Mouse (Mus musculus) liver, adult 2 months (tissue): ENCODE results near the gene Igfals. TPM values are rescaled to one million over a fixed set of nuclear protein-coding genes. Genes with fewer than 3 reads are reported as not detected.

Experiments used
- DNase-seq: peaks from one replicate; pipeline ENCODE4 v3.0.0-alpha.2; 2011; ENCODE audit warnings: low read depth, low spot score; ENCODE audit errors: extremely low read depth
- H3K27ac ChIP-seq: fragments of 200-500 bp; replicated peaks from 2 replicates; pipeline ENCODE4 v1.5.1; 2012; ENCODE audit warnings: low read depth, mild to moderate bottlenecking, control low read depth, inconsistent platforms, low read length; ENCODE audit not compliant: insufficient read depth
- H3K27me3 ChIP-seq: fragments of 200-500 bp; 2 replicates; pipeline ENCODE4 v1.6.1; 2012; ENCODE audit warnings: mild to moderate bottlenecking, moderate library complexity, low read length, inconsistent platforms; ENCODE audit not compliant: control insufficient read depth, insufficient read depth
- H3K36me3 ChIP-seq: fragments of 200-500 bp; 2 replicates; pipeline ENCODE4 v1.6.1; 2012; ENCODE audit warnings: low read length, inconsistent platforms; ENCODE audit not compliant: control insufficient read depth, insufficient read depth
- H3K4me1 ChIP-seq: fragments of 200-500 bp; 2 replicates; pipeline ENCODE4 v1.6.1; 2011; ENCODE audit warnings: low read length; ENCODE audit not compliant: control insufficient read depth, insufficient read depth
- H3K4me3 ChIP-seq: fragments of 200-500 bp; 2 replicates; pipeline ENCODE4 v1.5.1; 2011; ENCODE audit warnings: low read depth, mild to moderate bottlenecking, control low read depth, low read length, moderate library complexity; ENCODE audit not compliant: insufficient read depth
- H3K79me2 ChIP-seq: fragments of 200-500 bp; 2 replicates; pipeline ENCODE4 v1.6.1; 2012; ENCODE audit warnings: inconsistent platforms, mild to moderate bottlenecking, low read length, moderate library complexity; ENCODE audit not compliant: control insufficient read depth, insufficient read depth
- H3K9ac ChIP-seq: fragments of 200-500 bp; 2 replicates; pipeline ENCODE4 v1.6.1; 2012; ENCODE audit warnings: low read depth, mild to moderate bottlenecking, control low read depth, inconsistent platforms, low read length
- CTCF ChIP-seq: fragments of 200-500 bp; IDR thresholded peaks from 2 replicates; pipeline ENCODE4 v1.5.1; 2011; ENCODE audit warnings: low read depth, low read length, control low read depth
- POLR2A ChIP-seq: fragments of 200-500 bp; IDR thresholded peaks from 2 replicates; pipeline ENCODE4 v1.6.1; 2011; ENCODE audit warnings: low read length, control low read depth; ENCODE audit not compliant: insufficient read depth; ENCODE audit errors: extremely low read depth
- WGBS: fragments of 180-500 bp; shearing (Covaris S2); methylation state at CpG from one replicate; pipeline ENCODE4 v1.1.7; 2018; 5-methylcytosine and 5-hydroxymethylcytosine counted together
- polyA plus RNA-seq: library from polyadenylated mRNA; depleted of rRNA; stranded (reverse); fragments of >200 nt; gene quantifications from 2 replicates; pipeline ENCODE4 v1.2.3, GENCODE M21; 2012
- total RNA-seq: library from RNA; depleted of rRNA; stranded (reverse); fragments of >200 nt; gene quantifications from 2 replicates; pipeline ENCODE4 v1.2.3, GENCODE M21; 2014

The Igfals gene
- total and polyA plus RNA-seq, 2 experiments: 112 to 369 TPM

GRCm38 (mm10) chr17:24848600-24849031, 17.2 kb upstream of the Igfals start:
- TF ChIP-seq CTCF: no peak
- no peak for TF ChIP-seq POLR2A
- peak; percentile 99 for DNase-seq
- Histone ChIP-seq H3K79me2 (peaks cover 18% of the 10 kb centered on the region; the same call in 1 of the 2 replicates), H3K36me3 (peaks cover 7% of the 10 kb centered on the region), H3K27me3 (no peaks in the 10 kb centered on the region), H3K9ac (peak overlapping the region; percentile 69), H3K4me3 (peak overlapping the region; percentile 75), H3K27ac (peak overlapping the region; percentile 91), H3K4me1 (peaks cover 7% of the 10 kb centered on the region)

- Histone ChIP-seq H3K27ac (peak overlapping the region; percentile 96), H3K27me3 (no peaks in the 10 kb centered on the region), H3K9ac (peak overlapping the region; percentile 84), H3K4me1 (peaks cover 7% of the 10 kb centered on the region), H3K36me3 (peaks cover 15% of the 10 kb centered on the region), H3K4me3 (peak overlapping the region; percentile 75), H3K79me2 (peaks cover 18% of the 10 kb centered on the region; the same call in 1 of the 2 replicates)
- no peak for DNase-seq
- no peak for TF ChIP-seq POLR2A
- peak; percentile 52 for TF ChIP-seq CTCF
- WGBS: under 1% methylated on average over 21 of the region's 21 CpGs
Observed at GRCm38 (mm10) chr17:24849733-24850064, 16.1 kb upstream of the Igfals start.

GRCm38 (mm10) chr17:24850065-24850772, 15.6 kb upstream of the Igfals start, which contains the start of gene Fahd1:
TSS of gene Fahd1 (minus strand) at chr17:24850364.
- TF ChIP-seq POLR2A: peak; percentile 95
- no peak for TF ChIP-seq CTCF
- no peaks in the 10 kb centered on the region for H3K27me3 ChIP-seq
- under 1% methylated on average over 58 of the region's 58 CpGs for WGBS
- H3K27ac ChIP-seq: peak within 1 kb of the TSS; percentile 96
- H3K4me3 ChIP-seq: peak within 1 kb of the TSS; percentile 88
- peak; percentile 97 for DNase-seq
- H3K36me3 ChIP-seq: peaks cover 19% of the 10 kb centered on the region
- peaks cover 18% of the 10 kb centered on the region; the same call in 1 of the 2 replicates for H3K79me2 ChIP-seq
- H3K4me1 ChIP-seq: peaks cover 7% of the 10 kb centered on the region
- H3K9ac ChIP-seq: peak within 1 kb of the TSS; percentile 96

GRCm38 (mm10) chr17:24850773-24851127, 15.0 kb upstream of the Igfals start:
- DNase-seq: peak; percentile 51
- WGBS: under 1% methylated on average over 20 of the region's 20 CpGs
- TF ChIP-seq CTCF: no peak
- TF ChIP-seq POLR2A: no peak
- Histone ChIP-seq H3K4me1 (peaks cover 12% of the 10 kb centered on the region), H3K4me3 (peak overlapping the region; percentile 88), H3K27ac (peak overlapping the region; percentile 93), H3K27me3 (no peaks in the 10 kb centered on the region), H3K9ac (peak overlapping the region; percentile 96), H3K36me3 (peaks cover 23% of the 10 kb centered on the region), H3K79me2 (peaks cover 18% of the 10 kb centered on the region; the same call in 1 of the 2 replicates)

GRCm38 (mm10) chr17:24851381-24852125, 14.2 kb upstream of the Igfals start:
- Histone ChIP-seq H3K36me3 (peaks cover 29% of the 10 kb centered on the region), H3K9ac (peak overlapping the region; percentile 96), H3K4me1 (peaks cover 16% of the 10 kb centered on the region), H3K79me2 (peaks cover 18% of the 10 kb centered on the region; the same call in 1 of the 2 replicates), H3K4me3 (peak overlapping the region; percentile 88), H3K27ac (peak overlapping the region; percentile 93), H3K27me3 (no peaks in the 10 kb centered on the region)
- 36% methylated on average over 10 of the region's 10 CpGs for WGBS
- peak; percentile 51 for DNase-seq
- TF ChIP-seq CTCF (no peak), POLR2A (no peak)
